Mouse (Mus musculus) intestine, embryonic 14.5 days (tissue): Measurements from ENCODE around the gene Erg. TPM values are rescaled to one million over a fixed set of nuclear protein-coding genes. Genes with fewer than 3 reads are reported as not detected.

Experiments
- ATAC-seq: fragments of 200-750 bp; cut with Nextera tagmentation; replicated peaks from 2 replicates; pipeline ENCODE4 v1.8.0; 2017; ENCODE audit warnings: low read depth, moderate number of reproducible peaks, moderate TSS enrichment, moderate library complexity; ENCODE audit not compliant: low FRiP score, low TSS enrichment
- DNase-seq: peaks from one replicate; pipeline ENCODE4 v3.0.0-alpha.2; 2018; ENCODE audit warnings: low spot score
- H3K27ac ChIP-seq: fragments of 300-500 bp; sonication (generic); 2 replicates; pipeline ENCODE4 v1.5.1; 2014; ENCODE audit warnings: low read depth, mild to moderate bottlenecking, control low read depth
- H3K27me3 ChIP-seq: fragments of 300-500 bp; sonication (generic); replicated peaks from 2 replicates; pipeline ENCODE4 v1.6.1; 2014; ENCODE audit warnings: low read length, control low read depth; ENCODE audit not compliant: control insufficient read depth, insufficient read depth
- H3K36me3 ChIP-seq: fragments of 300-500 bp; sonication (generic); 2 replicates; pipeline ENCODE4 v1.6.1; 2014; ENCODE audit warnings: low read length, control low read depth; ENCODE audit not compliant: control insufficient read depth, insufficient read depth
- H3K4me1 ChIP-seq: fragments of 300-500 bp; sonication (generic); replicated peaks from 2 replicates; pipeline ENCODE4 v1.6.1; 2014; ENCODE audit warnings: low read length, control low read depth, mixed read lengths; ENCODE audit not compliant: control insufficient read depth, insufficient read depth
- H3K4me2 ChIP-seq: fragments of 300-500 bp; sonication (generic); 2 replicates; pipeline ENCODE4 v1.6.1; 2014; ENCODE audit warnings: low read length
- H3K4me3 ChIP-seq: fragments of 300-500 bp; sonication (generic); 2 replicates; pipeline ENCODE4 v1.5.1; 2014; ENCODE audit warnings: low read depth, low read length, control low read depth, mixed read lengths
- H3K9ac ChIP-seq: fragments of 300-500 bp; sonication (generic); 2 replicates; pipeline ENCODE4 v1.6.1; 2014; ENCODE audit warnings: mild to moderate bottlenecking, low read length
- H3K9me3 ChIP-seq: fragments of 300-500 bp; sonication (generic); 2 replicates; pipeline ENCODE4 v1.6.1; 2016; ENCODE audit warnings: low read length, control low read depth; ENCODE audit not compliant: control insufficient read depth
- WGBS: fragments of 180-500 bp; shearing (Covaris S2); extraction: QIAGEN DNeasy Blood & Tissue Kit; methylation state at CpG from one replicate; pipeline ENCODE4 v1.1.7; 2014; 5-methylcytosine and 5-hydroxymethylcytosine counted together
- polyA plus RNA-seq: library from polyadenylated mRNA; unstranded; fragments of >200 nt; fragmentation: Nextera tagmentation; extraction: Ambion mirVana; gene quantifications from 2 replicates; pipeline ENCODE4 v1.2.1, GENCODE M21; 2014

The Erg gene
- polyA plus RNA-seq, 1 experiment from 2014 or later = 2.8 TPM

- WGBS = 82% methylated on average over 8 of the region's 8 CpGs
- Histone ChIP-seq H3K4me3 (no peak overlapping the region), H3K4me1 (no peaks in the 10 kb centered on the region), H3K36me3 (no peaks in the 10 kb centered on the region), H3K9me3 (no peaks in the 10 kb centered on the region), H3K9ac (no peak overlapping the region), H3K27me3 (no peaks in the 10 kb centered on the region), H3K4me2 (no peak overlapping the region), H3K27ac (no peak overlapping the region)
- DNase-seq = no peak
- no peak for ATAC-seq
These were observed 66.9 kb downstream of the Erg start for GRCm38 (mm10) chr16:95519520-95519919.

- Histone ChIP-seq H3K36me3 (no peaks in the 10 kb centered on the region), H3K27me3 (no peaks in the 10 kb centered on the region), H3K9me3 (no peaks in the 10 kb centered on the region), H3K4me1 (no peaks in the 10 kb centered on the region), H3K9ac (no peak overlapping the region), H3K4me3 (no peak overlapping the region), H3K27ac (no peak overlapping the region), H3K4me2 (no peak overlapping the region)
- WGBS = 50% methylated on average over 2 of the region's 2 CpGs
- DNase-seq (no peak), ATAC-seq (no peak)
These were observed 80.3 kb downstream of the Erg start for GRCm38 (mm10) chr16:95506051-95506450.

- ATAC-seq (no peak), DNase-seq (no peak)
- H3K9me3 ChIP-seq = no peaks in the 10 kb centered on the region
- no peak overlapping the region for H3K9ac ChIP-seq
- no peaks in the 10 kb centered on the region for H3K27me3 ChIP-seq
- no peaks in the 10 kb centered on the region for H3K4me1 ChIP-seq
- H3K4me2 ChIP-seq = no peak overlapping the region
- no peak overlapping the region for H3K4me3 ChIP-seq
- WGBS = 83% methylated on average over 10 of the region's 10 CpGs
- no peaks in the 10 kb centered on the region for H3K36me3 ChIP-seq
- no peak overlapping the region for H3K27ac ChIP-seq
These were observed 89.7 kb downstream of the Erg start for GRCm38 (mm10) chr16:95496582-95497300.

- ATAC-seq = no peak
- H3K9ac ChIP-seq = no peak overlapping the region
- WGBS = 48% methylated on average over 3 of the region's 3 CpGs
- H3K4me1 ChIP-seq = no peaks in the 10 kb centered on the region
- no peak overlapping the region for H3K4me2 ChIP-seq
- no peaks in the 10 kb centered on the region for H3K36me3 ChIP-seq
- H3K9me3 ChIP-seq = no peaks in the 10 kb centered on the region
- H3K27me3 ChIP-seq = no peaks in the 10 kb centered on the region
- no peak overlapping the region for H3K4me3 ChIP-seq
- DNase-seq = no peak
- no peak overlapping the region for H3K27ac ChIP-seq
These were observed 92.3 kb downstream of the Erg start for GRCm38 (mm10) chr16:95494108-95494507.

GRCm38 (mm10) chr16:95493336-95493735, 93.1 kb downstream of the Erg start:
- no peak for DNase-seq
- ATAC-seq = no peak

GRCm38 (mm10) chr16:95492146-95492545, 94.2 kb downstream of the Erg start:
- Histone ChIP-seq H3K4me2 (no peak overlapping the region), H3K27ac (no peak overlapping the region), H3K4me1 (no peaks in the 10 kb centered on the region), H3K27me3 (no peaks in the 10 kb centered on the region), H3K4me3 (no peak overlapping the region), H3K36me3 (no peaks in the 10 kb centered on the region), H3K9me3 (no peaks in the 10 kb centered on the region), H3K9ac (no peak overlapping the region)
- ATAC-seq = no peak
- WGBS = 73% methylated on average over 7 of the region's 7 CpGs
- DNase-seq = no peak

More at GRCm38 (mm10) chr16:95493336-95493735, 93.1 kb downstream of the Erg start:
- WGBS = 71% methylated on average over 8 of the region's 8 CpGs
- H3K4me2 ChIP-seq = no peak overlapping the region
- H3K9me3 ChIP-seq = no peaks in the 10 kb centered on the region
- H3K36me3 ChIP-seq = no peaks in the 10 kb centered on the region
- no peak overlapping the region for H3K4me3 ChIP-seq
- no peak overlapping the region for H3K27ac ChIP-seq
- no peaks in the 10 kb centered on the region for H3K4me1 ChIP-seq
- H3K9ac ChIP-seq = no peak overlapping the region
- H3K27me3 ChIP-seq = no peaks in the 10 kb centered on the region

DNA sequence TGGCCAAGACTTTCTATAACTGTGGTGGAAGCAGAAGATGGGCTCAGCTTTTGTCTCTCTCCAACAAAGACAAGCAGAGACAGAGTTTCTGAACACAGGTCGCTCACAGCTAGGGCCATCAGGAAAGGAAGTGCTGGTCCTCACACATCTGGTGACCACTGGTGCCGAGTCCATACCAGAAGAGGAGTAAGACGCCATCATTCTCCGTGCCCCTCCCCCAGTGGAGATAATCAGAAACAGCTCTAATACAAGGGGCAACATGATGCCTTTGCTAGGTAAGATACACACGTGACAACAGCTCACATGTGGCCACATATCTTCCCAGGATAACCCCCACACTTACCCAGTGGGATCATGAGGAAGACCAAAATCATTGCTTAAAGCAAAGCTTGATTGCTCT, 96.0 kb downstream of the Erg start:
- H3K4me3 ChIP-seq = no peak overlapping the region
- WGBS = 79% methylated on average over 5 of the region's 5 CpGs
- no peak overlapping the region for H3K27ac ChIP-seq
- H3K9ac ChIP-seq = no peak overlapping the region
- DNase-seq (no peak), ATAC-seq (no peak)
- no peak overlapping the region for H3K4me2 ChIP-seq
- no peaks in the 10 kb centered on the region for H3K4me1 ChIP-seq
- H3K36me3 ChIP-seq = no peaks in the 10 kb centered on the region
- no peaks in the 10 kb centered on the region for H3K27me3 ChIP-seq
- H3K9me3 ChIP-seq = no peaks in the 10 kb centered on the region

DNA sequence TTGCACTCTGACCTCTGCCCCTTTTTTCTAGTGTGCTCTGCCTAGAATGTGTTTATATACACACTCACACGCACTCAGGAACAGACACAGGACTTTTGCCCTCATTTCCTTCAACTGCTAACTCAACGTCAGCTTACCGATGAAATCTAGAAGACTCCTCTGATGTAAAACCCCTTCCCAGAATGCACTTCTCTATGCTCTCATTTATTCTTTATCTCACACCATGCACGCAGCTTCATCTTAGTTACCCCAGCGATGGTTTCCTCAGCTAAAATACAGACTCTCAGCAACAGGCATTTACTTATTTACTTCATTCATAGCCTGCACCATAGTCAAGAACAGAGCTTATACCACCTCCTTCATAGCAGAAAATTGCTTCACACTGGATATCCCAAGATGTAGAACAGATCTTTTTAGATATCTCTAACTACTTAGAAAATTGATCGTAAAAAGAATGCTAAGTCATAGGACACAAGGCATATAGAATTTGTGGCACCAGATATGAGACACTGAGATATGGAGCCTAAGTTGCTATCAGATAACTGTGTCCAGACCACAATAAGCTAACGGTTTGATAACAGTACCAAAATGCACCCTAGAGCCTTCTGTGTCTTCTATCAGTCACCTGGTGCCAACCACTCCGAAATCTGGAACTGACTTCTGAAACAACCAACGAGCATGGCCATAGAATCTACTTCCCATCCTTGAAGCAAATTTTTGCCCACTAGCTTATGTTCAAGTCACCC, 98.6 kb downstream of the Erg start:
- H3K4me2 ChIP-seq = no peak overlapping the region
- WGBS = 61% methylated on average over 9 of the region's 9 CpGs
- no peak for DNase-seq
- H3K27ac ChIP-seq = no peak overlapping the region
- ATAC-seq = no peak
- H3K9ac ChIP-seq = no peak overlapping the region
- H3K36me3 ChIP-seq = no peaks in the 10 kb centered on the region
- H3K4me1 ChIP-seq = no peaks in the 10 kb centered on the region
- H3K4me3 ChIP-seq = no peak overlapping the region
- no peaks in the 10 kb centered on the region for H3K9me3 ChIP-seq
- no peaks in the 10 kb centered on the region for H3K27me3 ChIP-seq

GRCm38 (mm10) chr16:95481176-95481575, 105.2 kb downstream of the Erg start:
- Histone ChIP-seq H3K4me1 (no peaks in the 10 kb centered on the region), H3K4me3 (no peak overlapping the region), H3K9me3 (no peaks in the 10 kb centered on the region), H3K9ac (no peak overlapping the region), H3K36me3 (no peaks in the 10 kb centered on the region), H3K27me3 (no peaks in the 10 kb centered on the region), H3K27ac (no peak overlapping the region), H3K4me2 (no peak overlapping the region)
- WGBS = 83% methylated on average over 13 of the region's 13 CpGs
- DNase-seq (no peak), ATAC-seq (no peak)
